Mouse (Mus musculus) thymus, postnatal 14 days (tissue): Measurements from ENCODE around the gene Hdac9.
"Not testable (repeated sequence)": the region's sequence is repeated elsewhere in the genome, so short reads cannot be mapped to it uniquely, and the experiment has no call there.

ENCODE experiments used
- DNase-seq: peaks from one replicate; pipeline ENCODE4 v3.0.0; 2021

The Hdac9 gene

GRCm38 (mm10) chr12:34481702-34482101 lies 435.2 kb downstream of the Hdac9 start:
- no peak for DNase-seq

GRCm38 (mm10) chr12:34472949-34473651 lies 443.8 kb downstream of the Hdac9 start:
- no peak for DNase-seq

- no peak for DNase-seq
Observed at GRCm38 (mm10) chr12:34472542-34472941, 444.4 kb downstream of the Hdac9 start.

- DNase-seq: no peak
Observed at GRCm38 (mm10) chr12:34461728-34462127, 455.2 kb downstream of the Hdac9 start.

GRCm38 (mm10) chr12:34452643-34453042 lies 464.3 kb downstream of the Hdac9 start:
- DNase-seq: no peak

DNA sequence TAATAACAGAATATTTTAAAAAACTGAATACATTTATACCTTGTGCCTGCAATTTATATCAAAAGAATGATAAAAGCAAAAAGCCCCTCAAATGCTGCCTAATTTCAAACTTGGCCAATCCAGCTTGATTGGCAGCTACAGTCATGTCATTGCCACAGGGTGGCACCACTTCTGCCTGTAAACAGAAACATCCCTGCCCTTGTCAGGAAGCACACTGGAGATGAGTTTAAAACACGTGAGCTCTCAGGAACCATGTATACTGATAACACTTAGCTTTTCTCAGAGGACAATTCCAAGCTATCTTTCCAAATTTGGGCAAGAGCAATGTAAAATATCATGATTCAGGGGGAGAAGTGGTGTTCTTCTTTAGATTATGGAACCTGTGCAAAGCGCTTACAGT lies 465.7 kb downstream of the Hdac9 start:
- DNase-seq: peak; percentile 10

DNA sequence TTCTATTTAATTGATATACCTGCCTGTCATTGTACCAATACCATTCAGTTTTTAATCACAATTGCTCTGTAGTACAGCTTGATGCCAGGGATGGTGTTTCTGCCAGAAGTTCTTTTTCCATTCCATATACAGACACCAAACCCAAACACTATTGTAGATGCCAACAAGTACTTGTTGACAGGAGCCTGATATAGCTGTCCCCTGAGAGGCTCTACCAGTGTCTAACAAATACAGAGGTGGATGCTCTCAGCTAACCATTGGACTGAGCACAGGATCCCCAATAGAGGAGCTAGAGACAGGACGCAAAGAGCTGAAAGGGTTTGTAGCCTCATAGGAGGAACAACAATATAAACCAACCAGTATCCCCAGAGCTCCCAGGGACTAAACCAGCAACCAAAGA lies 472.2 kb downstream of the Hdac9 start:
- DNase-seq: not testable (repeated sequence)

DNA sequence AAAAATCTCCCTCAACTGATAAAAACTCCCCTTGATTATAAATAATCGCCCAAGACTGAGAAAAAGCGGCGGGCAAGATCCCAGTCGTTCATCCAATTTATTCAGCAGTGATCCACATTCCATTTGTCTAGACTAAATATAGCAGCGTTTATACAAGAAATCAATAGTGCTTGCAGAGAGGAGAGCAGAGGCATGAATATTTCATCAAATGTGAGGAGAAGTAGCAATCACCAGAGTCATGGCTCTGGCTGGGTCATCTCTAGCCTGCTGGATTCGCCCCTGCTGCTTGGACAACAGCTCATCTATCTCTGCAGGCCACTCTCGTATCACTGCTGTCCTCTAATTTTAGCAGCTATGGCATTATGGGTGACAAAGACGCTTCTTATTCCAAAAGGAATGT lies 476.0 kb downstream of the Hdac9 start:
- DNase-seq: no peak

DNA sequence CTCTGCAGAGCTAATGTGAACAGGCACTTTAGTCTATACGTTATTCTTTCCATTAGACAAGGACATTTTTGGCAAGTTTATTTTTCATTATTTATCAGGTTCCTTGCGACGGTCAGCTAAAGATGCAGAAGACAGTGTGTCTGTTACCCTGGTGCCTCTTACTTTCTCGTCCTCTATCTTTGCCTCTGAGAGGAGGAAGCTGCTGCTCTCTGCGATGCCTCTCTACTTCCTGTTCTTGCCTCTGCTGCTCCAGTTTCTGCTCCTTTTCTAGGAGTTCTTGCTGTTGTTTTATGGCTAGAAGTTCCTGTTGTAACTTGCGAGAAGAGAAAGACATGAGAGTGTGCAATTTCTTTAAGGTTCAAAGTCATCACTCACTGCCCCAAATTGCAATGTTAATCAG lies 484.0 kb downstream of the Hdac9 start:
- peak; percentile 8 for DNase-seq

DNA sequence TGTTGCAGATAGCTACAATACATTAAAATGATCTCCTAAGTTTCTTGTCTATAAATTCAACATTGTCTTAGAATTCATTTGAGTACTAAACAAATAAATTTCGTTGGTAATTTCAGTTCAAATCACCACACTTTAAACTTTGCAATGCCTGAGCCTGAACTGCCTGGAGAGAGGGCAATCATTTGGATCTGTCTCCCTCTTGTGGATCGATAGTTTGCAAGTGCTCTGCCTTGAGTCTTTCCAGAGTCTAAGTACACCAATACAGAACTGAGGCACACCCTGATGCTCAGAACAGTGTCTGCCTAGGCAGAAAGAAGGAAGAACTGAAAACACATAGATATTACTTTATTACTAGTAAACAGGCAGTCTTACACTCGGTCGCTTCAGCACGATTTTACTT lies 484.4 kb downstream of the Hdac9 start:
- DNase-seq: peak; percentile 11

DNA sequence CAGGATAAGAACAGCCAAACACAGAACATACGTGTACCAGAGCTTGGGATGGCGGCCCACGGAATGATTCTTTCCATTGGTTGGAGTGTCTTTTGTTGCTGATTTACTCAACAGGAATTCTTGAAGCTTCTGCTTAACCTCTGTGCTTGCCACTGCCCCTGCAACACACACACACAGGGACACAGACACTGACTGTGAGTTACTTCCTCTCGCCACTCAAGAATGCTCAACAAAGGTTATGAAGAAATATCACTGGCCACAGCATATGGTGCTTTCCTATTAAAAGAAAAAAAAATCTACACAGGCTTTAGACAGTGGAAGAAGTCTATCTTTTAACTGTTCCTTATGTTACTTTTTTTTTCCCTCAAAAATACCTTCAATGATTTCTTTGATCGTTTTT lies 485.1 kb downstream of the Hdac9 start:
- DNase-seq: no peak

GRCm38 (mm10) chr12:34425468-34425867 lies 491.4 kb downstream of the Hdac9 start:
- DNase-seq: no peak

- DNase-seq: no peak
Observed at GRCm38 (mm10) chr12:34408139-34408538, 508.8 kb downstream of the Hdac9 start.

- DNase-seq: no peak
Observed at GRCm38 (mm10) chr12:34407143-34407542, 509.8 kb downstream of the Hdac9 start.

GRCm38 (mm10) chr12:34402065-34402464 lies 514.8 kb downstream of the Hdac9 start:
- DNase-seq: no peak

DNA sequence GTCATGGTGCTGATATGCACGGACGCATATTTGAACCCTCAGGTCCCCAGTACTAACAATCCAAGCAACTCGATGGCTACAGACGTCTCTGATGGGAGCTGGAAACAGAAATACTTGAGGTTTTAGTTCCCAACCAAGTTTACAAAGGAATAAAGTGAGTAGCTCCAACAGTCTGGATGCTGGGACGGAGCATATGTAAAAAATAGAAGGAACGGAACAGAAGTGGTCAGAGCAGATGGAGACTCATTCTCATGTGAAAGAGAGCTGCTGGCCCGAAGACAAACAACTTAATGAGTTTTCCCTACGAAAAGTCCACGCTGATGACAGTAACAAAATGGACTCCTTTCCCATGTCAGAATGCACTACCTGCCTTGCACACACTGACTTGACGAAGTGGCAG lies 518.3 kb downstream of the Hdac9 start:
- no peak for DNase-seq

GRCm38 (mm10) chr12:34394342-34394741 lies 522.6 kb downstream of the Hdac9 start:
- DNase-seq: no peak

GRCm38 (mm10) chr12:34379681-34380080 lies 537.2 kb downstream of the Hdac9 start:
- DNase-seq: no peak

DNA sequence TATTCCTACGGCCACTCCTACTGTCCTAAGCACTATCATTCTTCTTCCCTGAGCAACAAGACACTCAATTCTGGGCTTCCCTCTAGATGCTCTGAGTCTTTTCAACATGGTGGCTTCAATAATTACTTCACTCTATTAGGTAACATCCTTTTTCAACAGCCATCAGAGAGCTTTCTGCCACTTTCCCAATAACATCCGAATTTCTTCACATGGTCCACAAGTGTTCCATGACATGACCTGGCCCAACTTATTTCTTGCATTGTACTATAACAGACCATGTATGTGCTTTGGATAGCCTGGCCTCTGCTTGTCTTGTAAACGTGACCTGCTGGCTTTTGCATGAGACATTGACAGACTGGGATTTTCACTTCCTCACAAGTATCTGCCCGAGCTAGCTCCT lies 538.3 kb downstream of the Hdac9 start:
- DNase-seq: no peak

- DNase-seq: no peak
Observed at GRCm38 (mm10) chr12:34351906-34352305, 565.0 kb downstream of the Hdac9 start.

- no peak for DNase-seq
Observed at GRCm38 (mm10) chr12:34347529-34347928, 569.4 kb downstream of the Hdac9 start.

- no peak for DNase-seq
Observed at GRCm38 (mm10) chr12:34342761-34343160, 574.1 kb downstream of the Hdac9 start.

- DNase-seq: no peak
Observed at GRCm38 (mm10) chr12:34338886-34339285, 578.0 kb downstream of the Hdac9 start.

DNA sequence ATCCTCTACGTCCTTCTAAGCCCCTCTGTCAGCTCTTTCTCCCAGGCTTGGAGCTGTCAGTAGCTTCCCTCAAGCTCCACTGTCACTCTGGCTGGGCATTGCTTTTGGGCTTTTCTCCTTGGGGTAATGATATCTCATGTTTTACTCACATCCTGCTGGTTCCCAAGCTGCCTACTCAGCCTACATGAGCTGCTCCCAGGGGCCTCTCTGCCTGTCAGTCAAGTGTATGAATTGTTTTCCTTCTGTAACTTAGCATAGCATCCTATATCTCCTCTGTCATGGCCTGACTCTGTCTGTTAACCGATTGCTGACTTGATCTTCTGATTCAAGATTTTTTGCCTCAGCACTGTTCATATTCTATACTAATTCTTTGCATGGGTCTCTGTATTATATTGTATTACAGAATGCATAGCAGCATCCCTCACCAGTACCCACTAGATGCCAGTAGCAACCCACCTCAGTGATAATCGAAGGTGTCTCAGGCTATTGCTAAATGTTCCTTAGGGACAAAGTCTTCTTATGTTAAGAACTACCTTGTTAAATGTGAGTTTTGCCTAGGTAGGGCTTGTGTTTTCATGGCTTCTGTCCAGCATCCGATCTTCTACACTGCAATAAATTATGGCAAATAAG lies 582.3 kb downstream of the Hdac9 start:
- no peak for DNase-seq

DNA sequence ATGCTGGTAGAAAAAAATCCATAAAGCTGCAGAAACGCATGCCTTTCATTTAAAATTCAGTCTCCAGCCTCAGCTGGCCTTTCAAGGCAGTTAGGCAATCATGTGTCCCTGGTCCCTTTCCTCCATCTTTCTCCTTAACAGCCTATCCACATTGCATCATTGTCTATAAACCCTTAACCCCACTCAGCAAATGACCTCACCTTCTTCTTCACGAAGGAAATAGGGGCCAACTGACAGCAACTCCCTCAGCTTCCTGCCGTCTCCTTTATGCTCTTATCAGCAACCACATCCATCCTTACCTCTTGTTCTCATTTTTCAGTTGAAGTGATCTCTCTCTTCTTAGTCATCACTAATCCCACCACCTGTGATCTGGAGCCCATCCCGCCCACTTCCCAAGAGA lies 584.0 kb downstream of the Hdac9 start:
- peak; percentile 9 for DNase-seq
